10 mouse cellular contexts compared by ENCODE assay signal in genomic region chr7:46986646-46987045, GRCm38 (mm10). TPM values are rescaled to one million over a fixed set of nuclear protein-coding genes. Genes with fewer than 3 reads are reported as not detected.
DNase-seq lines count a peak whose midpoint lies in the region; ATAC-seq and TF ChIP-seq lines count a peak whose summit lies in the region.
"Had no signal": no experiment of that assay in that cellular context is flagged by ENCODE, and none has a peak within 500 bp of the region (broad histone marks: within the 10 kb centered on the region; RNA-seq: fewer than 3 reads in every experiment).

No protein-coding gene starts in this region.

- ATAC-seq in CD4-positive, CD25-positive, alpha-beta regulatory T cell, adult 4 months: no peak
- ATAC-seq: activated CD4-positive, CD25-positive, alpha-beta regulatory T cell, adult 4 months had no signal

- no peak for TF ChIP-seq CTCF in brain, embryonic 14.5 days (IDR thresholded peaks at IDR 0.05; ENCODE audit: borderline replicate concordance, extremely low read depth, insufficient read depth, insufficient read length)

- no peak for TF ChIP-seq POLR2A in brain, embryonic 14.5 days (IDR thresholded peaks at IDR 0.05; ENCODE audit: borderline replicate concordance, extremely low read depth, insufficient read depth, insufficient read length, poor library complexity, severe bottlenecking)

- peak; percentile 32 for DNase-seq in kidney, postnatal 10 days
- no peak for DNase-seq in kidney, postnatal 36 days
- peak; percentile 43 for DNase-seq in brain, embryonic 14.5 days (ENCODE audit: low read depth)
- DNase-seq in cerebellum, postnatal 25 days: peak; percentile 49 to 60
- peak; percentile 74 for DNase-seq in lung, postnatal 10 days
- no peak for DNase-seq in spleen, postnatal 10 days (ENCODE audit: low spot score in 2 of 2)
- DNase-seq in left cerebral cortex, adult 18-20 months (ENCODE audit: low spot score in 2 of 2): no peak

RNA-seq across cellular contexts. Expression of gene Gm9999, which starts 3.3 kb away (rescaled TPM):
- not detected in 2 replicates for polyA plus RNA-seq in brain, embryonic 14.5 days (2012; rRNA removed)
- not detected for total RNA-seq in left cerebral cortex, adult 18-20 months (2021)
- not detected for polyA plus RNA-seq in CD4-positive, CD25-positive, alpha-beta regulatory T cell, adult 4 months (2017; shearing (Covaris generic))
- total RNA-seq: left cerebral cortex, postnatal 10 days had no signal
- polyA plus RNA-seq: activated CD4-positive, CD25-positive, alpha-beta regulatory T cell, adult 4 months had no signal

RNA-seq across cellular contexts. Expression of gene Spty2d1, which starts 21.6 kb away (rescaled TPM):
- polyA plus RNA-seq in brain, embryonic 14.5 days (2012; rRNA removed): 5.4 and 6.2 TPM in 2 replicates
- total RNA-seq in left cerebral cortex, adult 18-20 months (2021): 10 to 100 TPM; 17.4 to 20.2 TPM
- 10 to 100 TPM; 29.0 to 60.4 TPM for polyA plus RNA-seq in CD4-positive, CD25-positive, alpha-beta regulatory T cell, adult 4 months (2017; shearing (Covaris generic))

RNA-seq across cellular contexts. Expression of gene Uevld, which starts 28.3 kb away (rescaled TPM):
- 6.5 and 7.5 TPM in 2 replicates for polyA plus RNA-seq in brain, embryonic 14.5 days (2012; rRNA removed)
- 10 to 100 TPM; 15.7 to 17.2 TPM for total RNA-seq in left cerebral cortex, adult 18-20 months (2021)
- polyA plus RNA-seq in CD4-positive, CD25-positive, alpha-beta regulatory T cell, adult 4 months (2017; shearing (Covaris generic)): 1 to 10 TPM; 7.5 to 9.0 TPM

Comparison
In these comparisons a context has a peak if more than half of its experiments do, and no peak if none do; other contexts are left out.
1. DNase-seq: peak in kidney, postnatal 10 days (single experiment), brain, embryonic 14.5 days (single experiment), cerebellum, postnatal 25 days (2 of 2) and lung, postnatal 10 days (single experiment); none in kidney, postnatal 36 days (0 of 2), spleen, postnatal 10 days (0 of 2) and left cerebral cortex, adult 18-20 months (0 of 2).